Mouse (Mus musculus): ENCODE results near the gene Mon2.
"Not testable (repeated sequence)": the region's sequence is repeated elsewhere in the genome, so short reads cannot be mapped to it uniquely, and the experiment has no call there.

The Mon2 gene

DNA sequence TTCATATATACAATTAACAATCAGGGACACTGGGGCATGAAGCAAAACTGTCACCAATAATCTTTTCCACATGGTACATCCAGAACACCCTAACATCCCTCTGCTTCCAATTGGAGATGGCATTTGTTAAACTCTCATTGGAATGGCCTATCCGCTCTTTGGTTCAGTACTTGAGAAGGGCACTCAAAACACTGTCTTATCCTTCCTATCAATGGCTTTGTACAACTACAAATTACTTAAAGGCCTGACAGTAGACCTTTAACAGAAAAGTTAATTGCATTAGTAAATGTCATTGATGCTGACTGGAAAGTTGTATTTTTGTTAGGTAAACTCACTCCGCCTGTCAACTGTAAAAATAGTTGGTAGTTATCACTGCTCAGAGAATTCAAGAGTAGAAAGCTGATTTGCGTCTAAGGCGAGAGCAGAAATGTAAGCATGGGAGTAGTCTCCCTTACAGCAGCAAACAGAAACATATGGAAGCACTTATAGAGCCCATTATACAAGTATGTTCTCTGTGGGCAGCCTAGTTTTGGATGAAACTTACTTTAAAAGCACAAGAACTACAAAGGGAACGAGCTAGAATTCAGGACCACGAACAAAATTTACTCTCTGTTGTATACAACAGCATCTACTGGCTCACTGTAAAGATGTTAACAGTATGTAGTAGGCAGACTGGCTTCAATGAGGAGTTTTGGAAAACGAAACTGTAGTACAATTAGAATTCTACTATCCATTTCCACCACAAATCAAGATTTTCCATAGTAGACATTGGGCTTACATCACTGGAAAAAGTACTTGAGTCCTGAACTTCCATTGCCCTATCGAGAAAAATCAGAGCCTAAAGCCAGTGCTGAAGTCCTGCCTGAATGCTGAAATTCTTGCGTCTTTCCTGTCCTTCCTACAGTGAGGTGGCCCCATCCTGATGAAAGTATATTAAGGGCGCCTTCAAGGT lies 92.5 kb downstream of the Mon2 start:
- in situ Hi-C loops (cut with MboI; ENCODE audit: unreplicated experiment in 2 of 2) = loop anchor here in 1 of 2 experiments (25.0 kb wide), 1 partner anchor 1622 kb away; the partner anchor contains the start of genes Gns and Tbc1d30

GRCm38 (mm10) chr10:122982909-122983578 lies 93.3 kb downstream of the Mon2 start:
- in situ Hi-C loops (cut with MboI; ENCODE audit: unreplicated experiment in 2 of 2) = loop anchor here in 1 of 2 experiments (25.0 kb wide), 1 partner anchor 1621 kb away; the partner anchor contains the start of genes Gns and Tbc1d30

- in situ Hi-C loops (cut with MboI; ENCODE audit: unreplicated experiment in 2 of 2) = loop anchor here in 1 of 2 experiments (25.0 kb wide), 1 partner anchor 1618 kb away; the partner anchor contains the start of genes Gns and Tbc1d30
Observed at GRCm38 (mm10) chr10:122980123-122980522, 96.2 kb downstream of the Mon2 start.

GRCm38 (mm10) chr10:122979356-122979755 lies 96.9 kb downstream of the Mon2 start:
- in situ Hi-C loops (cut with MboI; ENCODE audit: unreplicated experiment in 2 of 2) = loop anchor here in 1 of 2 experiments (25.0 kb wide), 1 partner anchor 1617 kb away; the partner anchor contains the start of genes Gns and Tbc1d30

GRCm38 (mm10) chr10:122976038-122976437 lies 100.3 kb downstream of the Mon2 start:
- in situ Hi-C loops (cut with MboI; ENCODE audit: unreplicated experiment in 2 of 2) = loop anchor here in 1 of 2 experiments (25.0 kb wide), 1 partner anchor 1614 kb away; the partner anchor contains the start of genes Gns and Tbc1d30

DNA sequence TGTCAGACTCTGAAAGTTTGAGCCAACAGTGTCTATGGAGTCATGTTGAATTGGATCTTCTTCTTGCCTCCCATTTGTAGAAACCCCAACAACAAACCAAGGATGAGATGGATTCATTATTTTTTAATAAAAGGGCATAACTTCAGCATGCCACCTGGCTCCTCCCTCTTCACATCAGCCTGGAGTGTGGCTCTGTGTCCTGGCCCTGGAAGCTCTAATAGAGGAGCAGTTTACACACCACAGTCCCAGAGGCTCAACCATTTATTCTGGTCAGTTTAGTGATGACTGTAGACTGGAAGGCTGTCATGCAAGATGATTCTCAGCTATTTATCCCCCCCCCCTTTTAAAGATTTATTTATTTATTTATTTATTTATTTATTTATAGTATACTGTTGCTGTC lies 103.1 kb downstream of the Mon2 start:
- in situ Hi-C loops (cut with MboI; ENCODE audit: unreplicated experiment in 2 of 2) = no loop called here

- in situ Hi-C loops (cut with MboI; ENCODE audit: unreplicated experiment in 2 of 2) = no loop called here
Observed at GRCm38 (mm10) chr10:122970188-122970587, 106.1 kb downstream of the Mon2 start.

- in situ Hi-C loops (cut with MboI; ENCODE audit: unreplicated experiment in 2 of 2) = no loop called here
Observed at GRCm38 (mm10) chr10:122966421-122966820, 109.9 kb downstream of the Mon2 start.

DNA sequence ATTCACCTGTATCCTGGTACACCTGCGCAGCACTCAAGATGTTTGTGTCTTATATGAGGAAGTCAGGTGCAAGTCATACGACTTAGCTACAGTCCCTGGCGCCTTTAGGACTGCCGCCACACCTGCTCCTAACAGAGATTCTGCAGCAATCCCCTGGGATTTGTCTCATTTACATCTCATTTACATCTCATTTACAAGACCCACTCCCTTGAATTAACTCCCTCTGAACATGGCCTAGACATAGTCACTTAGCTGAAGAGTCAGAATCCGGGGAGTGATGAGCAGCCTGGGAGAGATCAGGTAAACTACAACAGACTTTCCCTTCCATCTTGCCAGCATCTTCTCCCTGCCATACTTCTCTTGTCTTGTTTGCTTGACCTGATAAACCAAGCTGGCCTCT lies 110.7 kb downstream of the Mon2 start:
- in situ Hi-C loops (cut with MboI; ENCODE audit: unreplicated experiment in 2 of 2) = not testable (repeated sequence)

GRCm38 (mm10) chr10:122964241-122964636 lies 112.1 kb downstream of the Mon2 start:
- in situ Hi-C loops (cut with MboI; ENCODE audit: unreplicated experiment in 2 of 2) = no loop called here

DNA sequence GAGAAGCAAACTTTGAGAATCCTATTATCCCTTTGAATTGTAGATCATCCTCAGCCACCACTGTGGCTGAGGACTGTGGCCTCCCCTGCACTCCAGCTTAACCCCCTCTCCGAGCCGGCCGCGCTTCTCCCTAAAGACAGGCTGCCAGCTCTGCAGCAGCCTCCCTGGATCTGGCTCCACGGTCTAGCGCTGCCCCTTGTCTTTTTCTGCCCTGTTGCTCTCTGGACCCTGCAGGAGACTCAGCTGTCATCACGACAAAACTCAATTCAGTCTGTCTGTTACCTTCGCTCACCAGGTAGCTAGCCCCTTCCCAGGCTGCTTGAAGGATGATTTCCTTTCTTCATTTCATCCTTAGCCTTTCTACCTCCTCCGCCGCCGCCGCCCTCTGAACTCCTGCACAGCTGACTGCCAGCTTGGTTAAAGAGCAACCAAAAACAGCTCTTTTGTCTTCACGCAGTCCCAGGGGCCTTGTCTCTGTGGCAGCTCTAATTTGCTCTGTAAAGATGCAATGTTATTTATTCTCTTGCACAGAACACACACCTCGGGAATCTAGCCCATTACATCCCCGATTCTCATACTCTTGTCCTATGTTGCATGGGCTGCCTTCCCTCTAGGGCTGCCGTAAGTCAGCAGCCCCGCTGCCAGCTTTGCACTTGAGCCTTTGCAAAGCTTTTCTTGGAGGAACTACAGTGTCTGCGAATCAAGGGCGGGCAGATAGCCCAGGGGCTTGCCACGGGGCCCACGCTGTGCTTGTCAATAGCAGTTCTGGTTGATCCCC lies 112.7 kb downstream of the Mon2 start:
- in situ Hi-C loops (cut with MboI; ENCODE audit: unreplicated experiment in 2 of 2) = no loop called here

DNA sequence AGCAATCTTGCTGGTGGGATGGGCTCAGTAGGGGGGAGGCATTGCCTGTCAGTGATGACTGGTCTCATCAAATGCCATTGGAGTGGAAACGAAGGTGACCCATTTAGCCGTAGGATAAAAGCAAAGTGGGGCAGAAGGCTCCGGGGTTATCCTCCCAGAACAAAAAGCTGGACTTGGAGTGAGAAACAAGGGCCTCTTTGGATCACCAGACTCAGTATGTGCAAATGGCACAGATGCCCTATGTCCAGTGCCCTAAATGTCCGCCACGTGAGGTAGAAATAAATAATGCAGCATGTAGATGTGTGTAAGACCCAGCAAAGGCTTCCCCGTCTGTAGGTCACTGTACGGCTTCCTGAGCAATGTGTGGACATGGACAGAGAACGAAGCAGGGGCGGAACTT lies 113.7 kb downstream of the Mon2 start:
- in situ Hi-C loops (cut with MboI; ENCODE audit: unreplicated experiment in 2 of 2) = no loop called here

DNA sequence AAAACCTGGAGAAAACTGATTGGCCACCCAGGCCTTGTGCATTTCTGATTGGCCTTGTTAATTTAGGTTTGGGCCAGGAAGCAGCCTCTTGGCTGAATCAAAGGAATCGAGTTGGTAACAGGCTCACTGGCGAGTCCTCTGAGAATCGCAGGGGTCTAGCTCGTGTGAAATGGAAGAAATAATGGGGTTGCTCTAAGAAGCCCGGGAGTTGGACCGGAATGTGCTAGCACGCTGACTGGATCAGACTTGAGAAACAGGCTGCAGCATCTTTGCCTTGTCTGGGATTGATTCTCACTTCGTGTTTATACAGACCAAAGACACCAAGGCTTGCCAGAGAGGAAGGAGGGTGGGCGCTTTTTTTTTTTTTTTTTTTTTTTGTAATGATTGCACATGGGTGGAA lies 114.8 kb downstream of the Mon2 start:
- in situ Hi-C loops (cut with MboI; ENCODE audit: unreplicated experiment in 2 of 2) = no loop called here

GRCm38 (mm10) chr10:122960738-122961137 lies 115.6 kb downstream of the Mon2 start:
- in situ Hi-C loops (cut with MboI; ENCODE audit: unreplicated experiment in 2 of 2) = no loop called here

- in situ Hi-C loops (cut with MboI; ENCODE audit: unreplicated experiment in 2 of 2) = no loop called here
Observed at GRCm38 (mm10) chr10:122960216-122960615, 116.1 kb downstream of the Mon2 start.

DNA sequence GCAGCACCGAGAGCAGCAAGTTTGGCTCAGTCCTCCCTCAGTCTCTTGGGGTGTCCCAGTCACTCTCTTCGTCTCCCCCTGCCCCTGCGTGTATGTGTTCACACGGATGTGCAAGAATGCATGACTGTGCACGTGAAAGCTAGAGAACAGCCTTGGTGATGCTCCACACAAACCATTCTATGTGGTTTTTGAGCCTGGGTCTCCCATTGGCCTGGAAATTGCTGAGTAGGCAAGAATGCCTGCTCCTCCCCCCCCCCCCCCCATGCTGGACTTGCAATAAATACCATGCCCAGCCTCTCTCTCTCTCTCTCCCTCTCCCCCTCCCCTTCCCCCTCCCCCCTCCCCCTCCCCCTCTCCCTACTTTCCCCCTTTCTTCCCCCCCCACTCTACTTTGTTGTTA lies 117.6 kb downstream of the Mon2 start:
- in situ Hi-C loops (cut with MboI; ENCODE audit: unreplicated experiment in 2 of 2) = no loop called here

GRCm38 (mm10) chr10:122957918-122958317 lies 118.4 kb downstream of the Mon2 start:
- in situ Hi-C loops (cut with MboI; ENCODE audit: unreplicated experiment in 2 of 2) = no loop called here

GRCm38 (mm10) chr10:122953576-122953975 lies 122.7 kb downstream of the Mon2 start:
- in situ Hi-C loops (cut with MboI; ENCODE audit: unreplicated experiment in 2 of 2) = no loop called here

DNA sequence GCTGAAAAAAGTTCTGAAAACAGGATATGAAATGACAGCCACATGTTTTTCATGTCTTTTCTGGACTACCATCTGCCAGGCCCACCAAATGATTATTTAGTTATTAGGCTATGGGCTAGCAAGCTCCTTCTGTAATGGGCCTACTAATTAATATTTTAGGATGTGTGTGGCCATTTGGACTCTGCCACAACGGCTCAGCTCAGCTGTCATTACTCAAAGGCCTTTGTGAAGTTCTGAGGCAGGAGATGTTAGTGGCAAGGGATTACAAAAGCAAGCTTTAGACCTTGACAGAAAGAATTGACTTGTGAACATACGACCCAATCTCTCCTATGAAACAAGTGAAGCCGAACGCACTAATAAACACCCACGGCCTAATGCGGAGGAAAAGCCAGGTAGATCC lies 125.3 kb downstream of the Mon2 start:
- in situ Hi-C loops (cut with MboI; ENCODE audit: unreplicated experiment in 2 of 2) = no loop called here

GRCm38 (mm10) chr10:122944888-122945287 lies 131.4 kb downstream of the Mon2 start:
- in situ Hi-C loops (cut with MboI; ENCODE audit: unreplicated experiment in 2 of 2) = no loop called here

Measured in v-Abl transformed pro-B cells (cell line).